Mouse (Mus musculus) T-helper 2 cell (primary cell): ENCODE data around the gene Shisal1.

Experiments used
- in situ Hi-C: fragments of 300-600 bp; cut with MboI, MseI; formaldehyde crosslinking; loops from one replicate; pipeline ENCODE4 v1.15.1; 2025; ENCODE audit warnings: high pct_unique_total_duplicates

The Shisal1 gene

GRCm38 (mm10) chr15:84378734-84379133 is 68.2 kb downstream of the Shisal1 start:
- in situ Hi-C loops, result no loop called here

DNA sequence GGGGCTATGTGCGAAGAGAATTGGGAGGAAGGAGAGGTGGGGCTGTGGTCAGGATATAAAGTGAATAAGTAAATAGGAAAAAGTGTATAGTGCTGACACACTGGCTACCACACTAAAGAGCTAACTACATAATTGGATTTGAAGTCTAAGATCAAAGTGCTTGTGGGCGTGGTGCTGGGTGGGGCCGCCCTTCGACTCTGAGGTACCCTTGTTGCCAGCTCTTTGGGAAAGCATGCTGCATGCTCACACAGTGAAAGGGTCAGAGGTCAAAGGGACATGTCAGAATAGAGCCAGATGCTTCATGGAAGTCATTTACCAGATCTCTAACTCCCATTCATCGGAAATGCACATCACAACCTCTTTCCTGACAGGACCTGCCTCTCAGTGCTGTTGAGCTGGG is 74.1 kb downstream of the Shisal1 start:
- in situ Hi-C loops, result no loop called here

DNA sequence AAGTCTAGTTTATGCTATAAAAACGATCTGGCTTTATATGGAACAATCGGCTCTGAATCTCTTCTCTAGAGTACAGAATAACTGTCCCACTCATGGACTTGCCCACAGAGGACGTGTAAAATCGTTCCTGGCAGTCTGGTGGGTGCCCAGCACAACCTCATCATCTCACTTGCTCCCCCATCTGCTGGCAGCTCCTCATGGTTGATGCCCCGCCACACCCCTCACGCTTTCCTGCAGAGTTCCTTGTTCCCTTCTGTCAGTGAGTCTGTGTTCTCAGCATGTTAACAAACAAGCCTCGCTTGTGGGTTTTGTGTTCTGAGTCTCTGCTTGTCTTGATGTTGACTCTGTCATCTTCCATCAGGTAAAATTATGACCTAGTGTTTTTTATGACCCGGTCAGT is 79.5 kb downstream of the Shisal1 start:
- in situ Hi-C loops, result no loop called here

DNA sequence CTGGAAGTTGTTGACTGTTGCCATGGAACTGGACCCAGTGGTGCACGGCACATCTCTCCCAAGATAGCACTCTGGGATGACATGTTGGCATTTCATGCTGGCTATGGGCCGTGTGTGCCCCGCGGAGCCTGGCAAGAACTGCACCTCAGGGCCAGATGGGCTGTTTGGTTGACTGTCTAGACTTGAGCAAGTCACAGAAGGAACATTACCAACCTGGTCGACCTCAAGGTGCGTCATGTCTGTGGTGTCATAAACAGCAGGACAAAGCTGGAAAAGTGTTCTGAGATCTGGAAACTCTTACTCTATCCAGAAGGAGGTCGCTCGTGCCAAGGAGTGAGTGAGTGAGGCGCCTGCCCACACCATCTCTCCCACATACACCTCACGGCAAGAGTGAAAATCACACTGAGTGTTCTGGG is 80.3 kb downstream of the Shisal1 start:
- in situ Hi-C loops, result no loop called here

GRCm38 (mm10) chr15:84365675-84366381 is 81.1 kb downstream of the Shisal1 start:
- in situ Hi-C loops, result no loop called here

GRCm38 (mm10) chr15:84364746-84365145 is 82.2 kb downstream of the Shisal1 start:
- in situ Hi-C loops, result no loop called here

- in situ Hi-C loops, result loop anchor here (5.0 kb wide), 1 partner anchor 73 kb away; no protein-coding TSS in a partner anchor
These were observed 91.8 kb downstream of the Shisal1 start for GRCm38 (mm10) chr15:84355081-84355480.

DNA sequence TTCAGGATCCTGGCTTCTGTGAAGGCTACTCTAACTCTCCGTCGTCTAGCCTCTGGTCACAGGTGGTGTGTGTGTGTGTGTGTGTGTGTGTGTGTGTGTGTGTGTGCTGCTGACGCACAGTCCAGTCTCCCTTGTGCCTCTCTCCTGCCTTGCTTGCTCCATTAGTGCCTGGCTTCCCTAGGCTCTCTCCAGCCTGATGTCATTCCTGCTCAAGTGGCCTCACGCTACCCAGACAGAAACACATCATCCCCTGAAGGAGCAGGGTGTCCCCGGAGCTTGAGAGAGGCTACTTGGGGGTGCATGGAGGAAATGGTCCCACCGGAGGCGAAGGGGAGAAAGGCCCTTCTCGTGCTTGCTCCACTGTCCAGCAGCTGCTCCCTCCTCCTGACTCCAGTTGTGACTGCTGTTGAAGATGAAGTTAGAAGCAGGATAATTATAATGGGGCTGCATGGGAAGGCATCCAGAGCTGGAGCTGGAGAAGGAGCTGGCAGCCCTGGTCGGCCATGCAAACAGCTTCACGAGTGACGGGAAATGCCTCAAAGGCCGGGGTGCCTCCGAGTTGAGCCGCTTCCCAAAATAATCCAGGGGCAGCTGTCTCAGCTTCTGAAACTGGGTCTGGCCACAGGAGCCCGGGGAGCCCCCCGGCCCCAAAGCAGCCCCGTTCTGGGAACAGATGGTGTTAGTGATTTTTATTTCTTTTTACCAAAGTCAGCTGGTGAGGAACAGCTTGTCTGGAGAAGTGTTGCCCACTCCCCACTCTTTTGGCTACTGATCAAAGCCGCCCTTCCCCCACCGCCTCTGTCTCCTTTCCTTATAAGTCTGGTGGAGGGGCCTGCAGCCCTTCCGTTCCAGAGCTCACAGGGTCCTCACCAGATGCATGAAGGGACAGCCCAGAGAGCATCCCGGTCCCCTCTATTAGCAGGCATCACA is 94.7 kb downstream of the Shisal1 start:
- in situ Hi-C loops, result no loop called here

DNA sequence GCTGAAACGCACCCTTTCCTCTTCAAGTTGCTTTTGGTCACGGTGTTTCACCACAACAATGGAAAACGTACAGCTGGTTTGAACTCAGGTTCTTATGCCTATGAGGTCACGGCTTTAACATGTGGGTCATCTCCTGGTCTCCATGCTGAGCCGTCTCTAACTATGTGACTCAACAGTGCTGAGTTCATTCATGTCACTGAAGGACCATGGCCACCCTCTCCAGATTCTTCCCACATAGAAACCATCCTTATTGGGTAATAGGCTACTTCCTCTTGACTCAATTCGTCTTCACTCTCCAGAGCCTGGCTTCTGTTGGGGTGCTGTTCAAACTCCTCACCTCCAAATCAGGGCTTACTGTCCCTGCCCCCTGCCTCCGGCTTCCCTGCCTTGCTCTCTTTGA is 95.6 kb downstream of the Shisal1 start:
- in situ Hi-C loops, result no loop called here

- in situ Hi-C loops, result no loop called here
These were observed 96.8 kb downstream of the Shisal1 start for GRCm38 (mm10) chr15:84349915-84350738.

GRCm38 (mm10) chr15:84348769-84349168 is 98.1 kb downstream of the Shisal1 start:
- in situ Hi-C loops, result no loop called here

- in situ Hi-C loops, result no loop called here
These were observed 106.0 kb downstream of the Shisal1 start for GRCm38 (mm10) chr15:84340926-84341325.

DNA sequence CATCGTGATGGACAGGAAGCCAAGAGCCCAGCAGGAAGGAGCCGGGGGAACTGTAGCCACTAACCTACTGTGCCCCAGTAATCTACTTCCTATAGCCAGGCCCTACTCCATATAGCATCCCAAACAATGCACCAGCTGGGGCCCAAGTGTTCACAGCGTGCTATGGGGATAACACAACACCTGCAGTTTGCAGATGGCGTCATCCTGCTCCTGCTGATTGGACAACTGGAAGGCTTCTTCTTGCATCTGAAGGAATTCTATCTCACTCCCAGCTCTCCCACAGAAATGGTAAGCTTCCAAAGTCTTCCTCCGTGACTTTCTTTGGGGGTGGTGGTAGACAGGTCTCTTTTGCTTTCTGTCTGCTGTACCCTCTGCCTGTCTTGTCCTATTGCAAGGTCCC is 109.3 kb downstream of the Shisal1 start:
- in situ Hi-C loops, result no loop called here

- in situ Hi-C loops, result no loop called here
These were observed 110.5 kb downstream of the Shisal1 start for GRCm38 (mm10) chr15:84336281-84336817.

DNA sequence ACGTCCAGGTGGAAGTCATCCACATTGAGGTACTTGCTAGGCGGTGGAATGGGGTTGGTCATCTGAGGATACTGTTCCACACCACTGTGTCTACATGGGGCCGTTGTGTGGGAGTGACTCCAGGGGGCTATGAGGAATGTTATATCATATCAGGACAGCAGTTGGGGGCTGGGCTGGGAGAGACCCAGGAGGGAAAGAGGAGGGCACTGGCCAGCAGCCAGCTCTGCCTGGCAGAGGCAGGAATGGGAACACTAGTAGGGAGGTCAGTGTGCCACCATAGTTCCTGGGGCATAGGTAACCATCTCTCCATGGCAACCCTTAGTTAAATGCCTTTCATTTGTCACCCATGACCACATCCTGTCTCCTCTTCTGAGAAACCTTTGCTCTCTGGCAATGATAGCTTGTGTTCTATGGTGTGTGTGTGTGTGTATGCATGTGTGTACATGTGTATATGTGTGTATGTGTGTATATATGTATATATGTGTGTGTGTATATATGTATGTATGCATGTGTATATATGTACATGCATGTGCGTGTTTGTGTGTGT is 115.8 kb downstream of the Shisal1 start:
- in situ Hi-C loops, result no loop called here

DNA sequence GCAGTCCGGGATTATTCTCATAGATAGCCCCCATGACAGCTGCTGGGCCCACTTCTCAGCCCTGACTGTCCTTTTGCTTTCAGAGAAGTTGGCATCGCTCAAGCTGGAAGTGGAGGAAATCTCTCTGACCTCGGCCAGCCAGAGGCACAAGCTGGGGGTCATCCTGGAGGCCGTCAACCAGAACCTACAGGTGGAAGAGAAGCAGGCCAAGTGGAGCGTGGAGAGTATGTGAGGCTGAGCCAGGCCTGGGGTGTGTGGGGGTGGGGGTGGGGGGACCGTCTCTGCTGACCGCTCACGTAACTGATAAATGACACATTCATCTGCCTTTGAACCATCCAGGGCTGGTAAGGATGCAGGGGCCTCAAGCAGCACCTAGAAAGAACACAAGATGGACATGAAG is 117.0 kb downstream of the Shisal1 start:
- in situ Hi-C loops, result no loop called here
